Mouse (Mus musculus) heart, adult 2 months (tissue): ENCODE results near the gene Rpl23. TPM values are rescaled to one million over a fixed set of nuclear protein-coding genes. Genes with fewer than 3 reads are reported as not detected.

ENCODE experiments used
- DNase-seq, 2 experiments: peaks; one replicate each; pipeline ENCODE4 v3.0.0; 2021
- H3K27ac ChIP-seq: fragments of 200-600 bp; 2 replicates; pipeline ENCODE4 v1.8.1; 2022
- H3K27me3 ChIP-seq: fragments of 200-500 bp; 2 replicates; pipeline ENCODE4 v1.6.1; 2012; ENCODE audit warnings: mild to moderate bottlenecking, low read length, inconsistent platforms, mixed read lengths; ENCODE audit not compliant: control insufficient read depth, insufficient read depth
- H3K36me3 ChIP-seq: fragments of 200-500 bp; 2 replicates; pipeline ENCODE4 v1.6.1; 2012; ENCODE audit warnings: low read length, inconsistent platforms; ENCODE audit not compliant: control insufficient read depth, insufficient read depth
- H3K4me1 ChIP-seq: fragments of 200-500 bp; 2 replicates; pipeline ENCODE4 v1.6.1; 2011; ENCODE audit warnings: low read length; ENCODE audit not compliant: control insufficient read depth, insufficient read depth
- H3K4me3 ChIP-seq: fragments of 200-600 bp; 2 replicates; pipeline ENCODE4 v1.8.1; 2022
- H3K79me2 ChIP-seq: fragments of 200-500 bp; replicated peaks from 2 replicates; pipeline ENCODE4 v1.6.1; 2012; ENCODE audit warnings: mild to moderate bottlenecking, inconsistent platforms, low read length, moderate library complexity, mixed read lengths; ENCODE audit not compliant: control insufficient read depth, insufficient read depth
- H3K9ac ChIP-seq: fragments of 200-500 bp; 2 replicates; pipeline ENCODE4 v1.6.1; 2012; ENCODE audit warnings: low read depth, mild to moderate bottlenecking, control low read depth, inconsistent platforms, low read length, mixed read lengths
- CTCF ChIP-seq: fragments of 200-600 bp; IDR thresholded peaks from 2 replicates; pipeline ENCODE4 v1.8.1; 2022; ENCODE audit warnings: antibody characterized with exemption, mild to moderate bottlenecking, moderate library complexity
- EP300 ChIP-seq: fragments of 200-500 bp; IDR thresholded peaks from 2 replicates; pipeline ENCODE4 v1.6.1; 2011; ENCODE audit warnings: low read depth, low read length, control low read depth; ENCODE audit not compliant: insufficient read depth
- POLR2A ChIP-seq: fragments of 200-500 bp; IDR thresholded peaks from 2 replicates; pipeline ENCODE4 v1.6.1; 2011; ENCODE audit warnings: mild to moderate bottlenecking, low read depth, low read length, control low read depth; ENCODE audit not compliant: insufficient read depth
- WGBS: fragments of 180-500 bp; shearing (Covaris S2); methylation state at CpG from one replicate; pipeline ENCODE4 v1.1.7; 2018; 5-methylcytosine and 5-hydroxymethylcytosine counted together
- intact Hi-C: fragments of 180-260 bp; cut with DNase I; formaldehyde crosslinking; loops from one replicate; pipeline ENCODE4 v1.15.1; 2025
- polyA plus RNA-seq: library from polyadenylated mRNA; depleted of rRNA; stranded (reverse); fragments of >200 nt; gene quantifications from 2 replicates; pipeline ENCODE4 v1.2.3, GENCODE M21; 2012
- total RNA-seq, 2 experiments: library from RNA; stranded (reverse); gene quantifications; 2 replicates each; pipeline ENCODE4 v1.2.3; 2021

The Rpl23 gene
- total and polyA plus RNA-seq, 3 experiments = 103 to 574 (median 509) TPM

GRCm38 (mm10) chr11:97776497-97777128, 5.6 kb downstream of the Rpl23 start:
- WGBS = 66% methylated on average over 5 of the region's 5 CpGs
- no peak for TF ChIP-seq POLR2A
- no peak for TF ChIP-seq CTCF
- TF ChIP-seq EP300 = no peak
- intact Hi-C loops = no loop called here

GRCm38 (mm10) chr11:97775808-97776496, 6.3 kb downstream of the Rpl23 start, which contains the start of gene 1700001P01Rik:
Gene 1700001P01Rik (minus strand): TSS chr11:97775918.
- 0 out of 2 replicates have a peak, but pooled peaks cover 2% of the 10 kb centered on the region for H3K79me2 ChIP-seq
- H3K27ac ChIP-seq = no peak within 1 kb of the TSS
- H3K9ac ChIP-seq = no peak within 1 kb of the TSS
- no peaks in the 10 kb centered on the region for H3K27me3 ChIP-seq
- no peak for DNase-seq
- H3K36me3 ChIP-seq = peaks cover 21% of the 10 kb centered on the region
- 52% methylated on average over 17 of the region's 17 CpGs for WGBS
- 0 out of 2 replicates have a peak, but pooled peaks have one; percentile 19 for TF ChIP-seq POLR2A
- no peak for TF ChIP-seq EP300
- TF ChIP-seq CTCF = no peak
- intact Hi-C loops = no loop called here
- no peak within 1 kb of the TSS for H3K4me3 ChIP-seq
- H3K4me1 ChIP-seq = peaks cover 9% of the 10 kb centered on the region

More at GRCm38 (mm10) chr11:97776497-97777128, 5.6 kb downstream of the Rpl23 start:
- no peaks in the 10 kb centered on the region for H3K27me3 ChIP-seq
- no peak for DNase-seq
- H3K9ac ChIP-seq = no peak overlapping the region
- H3K4me3 ChIP-seq = no peak overlapping the region
- H3K79me2 ChIP-seq = 0 out of 2 replicates have a peak, but pooled peaks cover 2% of the 10 kb centered on the region
- peaks cover 27% of the 10 kb centered on the region for H3K36me3 ChIP-seq
- H3K27ac ChIP-seq = no peak overlapping the region
- H3K4me1 ChIP-seq = peaks cover 9% of the 10 kb centered on the region

GRCm38 (mm10) chr11:97775186-97775585, 7.1 kb downstream of the Rpl23 start:
- H3K4me1 ChIP-seq = peaks cover 3% of the 10 kb centered on the region
- H3K27ac ChIP-seq = no peak overlapping the region
- H3K79me2 ChIP-seq = no peaks in the 10 kb centered on the region
- peaks cover 13% of the 10 kb centered on the region for H3K36me3 ChIP-seq
- WGBS = 74% methylated on average over 13 of the region's 13 CpGs
- H3K4me3 ChIP-seq = no peak overlapping the region
- H3K9ac ChIP-seq = no peak overlapping the region
- no peaks in the 10 kb centered on the region for H3K27me3 ChIP-seq
- intact Hi-C loops = no loop called here
- DNase-seq = no peak
- TF ChIP-seq CTCF (no peak), EP300 (no peak), POLR2A (no peak)

GRCm38 (mm10) chr11:97771410-97771809, 10.8 kb downstream of the Rpl23 start:
- intact Hi-C loops = no loop called here
- no peak for DNase-seq
- Histone ChIP-seq H3K36me3 (no peaks in the 10 kb centered on the region), H3K4me3 (no peak overlapping the region), H3K27ac (no peak overlapping the region), H3K79me2 (no peaks in the 10 kb centered on the region), H3K27me3 (no peaks in the 10 kb centered on the region), H3K4me1 (no peaks in the 10 kb centered on the region), H3K9ac (no peak overlapping the region)
- 75% methylated on average over 14 of the region's 14 CpGs for WGBS
- TF ChIP-seq EP300 = no peak
- TF ChIP-seq POLR2A = no peak
- no peak for TF ChIP-seq CTCF

- Histone ChIP-seq H3K9ac (no peak overlapping the region), H3K4me3 (no peak overlapping the region), H3K27me3 (no peaks in the 10 kb centered on the region), H3K79me2 (no peaks in the 10 kb centered on the region), H3K36me3 (no peaks in the 10 kb centered on the region), H3K27ac (no peak overlapping the region), H3K4me1 (no peaks in the 10 kb centered on the region)
- TF ChIP-seq CTCF (no peak), EP300 (no peak), POLR2A (no peak)
- no peak for DNase-seq
- WGBS = 36% methylated on average over 2 of the region's 2 CpGs
- intact Hi-C loops = no loop called here
Measured at GRCm38 (mm10) chr11:97769704-97770103, 12.5 kb downstream of the Rpl23 start.
